Mouse (Mus musculus): Measurements from ENCODE around the gene Prkar1b. TPM values are rescaled to one million over a fixed set of nuclear protein-coding genes. Genes with fewer than 3 reads are reported as not detected.

Prkar1b gene
- polyA plus RNA-seq, 1 experiment from 2014 or later, result 93.8 TPM

DNA sequence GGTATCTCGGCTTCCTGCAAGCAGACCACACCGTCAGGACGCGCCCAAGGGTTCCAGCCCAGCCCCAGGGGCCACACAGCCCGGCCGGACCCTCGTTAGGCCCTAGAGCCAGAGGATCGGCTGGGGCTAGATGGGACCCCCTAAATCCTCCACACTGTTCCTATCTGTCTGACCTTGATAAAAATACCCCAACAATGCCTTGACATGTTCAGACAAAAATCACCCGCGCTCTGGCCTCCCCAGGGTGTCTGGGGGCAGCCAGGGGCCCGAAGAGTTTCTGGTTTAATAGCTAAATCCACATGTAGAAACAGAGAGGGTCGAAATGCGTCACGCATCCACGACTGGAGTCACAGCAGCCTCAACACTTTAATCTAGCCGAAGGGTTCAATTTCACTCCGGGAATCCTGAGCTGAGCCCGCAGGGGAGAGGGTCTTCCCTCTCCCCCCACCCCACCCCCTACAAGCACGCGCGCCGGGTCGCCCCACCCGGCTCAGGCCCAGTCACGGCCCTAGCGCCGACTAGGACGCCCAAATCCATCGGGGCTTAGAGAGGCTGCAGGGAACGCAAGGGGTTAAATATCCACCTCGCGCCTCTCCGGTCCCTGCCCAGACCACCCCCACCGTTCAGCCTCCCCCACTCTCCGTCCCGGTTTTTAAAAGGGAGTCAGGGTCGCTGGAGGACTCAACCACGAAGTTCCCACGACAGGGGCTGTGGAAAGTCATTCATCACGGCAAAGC, 156.3 kb downstream of the Prkar1b start:
- no peak overlapping the region for H3K27ac ChIP-seq (ENCODE audit: low read depth, low read length)
- peaks cover 47% of the 10 kb centered on the region for H3K27me3 ChIP-seq (replicated peaks; ENCODE audit: control insufficient read depth, insufficient read depth, low read length)
- ATAC-seq (no peak), DNase-seq (ENCODE audit: low spot score) (no peak)
- H3K4me1 ChIP-seq (ENCODE audit: control insufficient read depth, insufficient read depth, low read length), result peaks cover 47% of the 10 kb centered on the region
- peak overlapping the region; percentile 84 for H3K4me2 ChIP-seq (ENCODE audit: low read length)
- under 1% methylated on average over 39 of the region's 40 CpGs for WGBS
- peak overlapping the region; percentile 63 for H3K4me3 ChIP-seq (ENCODE audit: low read depth, low read length)
- H3K9me3 ChIP-seq (replicated peaks; ENCODE audit: control insufficient read depth, low read length), result no peaks in the 10 kb centered on the region
- no peaks in the 10 kb centered on the region for H3K36me3 ChIP-seq (ENCODE audit: control insufficient read depth, insufficient read depth, low read length)
- peak overlapping the region; percentile 77 for H3K9ac ChIP-seq (ENCODE audit: low read length)

DNA sequence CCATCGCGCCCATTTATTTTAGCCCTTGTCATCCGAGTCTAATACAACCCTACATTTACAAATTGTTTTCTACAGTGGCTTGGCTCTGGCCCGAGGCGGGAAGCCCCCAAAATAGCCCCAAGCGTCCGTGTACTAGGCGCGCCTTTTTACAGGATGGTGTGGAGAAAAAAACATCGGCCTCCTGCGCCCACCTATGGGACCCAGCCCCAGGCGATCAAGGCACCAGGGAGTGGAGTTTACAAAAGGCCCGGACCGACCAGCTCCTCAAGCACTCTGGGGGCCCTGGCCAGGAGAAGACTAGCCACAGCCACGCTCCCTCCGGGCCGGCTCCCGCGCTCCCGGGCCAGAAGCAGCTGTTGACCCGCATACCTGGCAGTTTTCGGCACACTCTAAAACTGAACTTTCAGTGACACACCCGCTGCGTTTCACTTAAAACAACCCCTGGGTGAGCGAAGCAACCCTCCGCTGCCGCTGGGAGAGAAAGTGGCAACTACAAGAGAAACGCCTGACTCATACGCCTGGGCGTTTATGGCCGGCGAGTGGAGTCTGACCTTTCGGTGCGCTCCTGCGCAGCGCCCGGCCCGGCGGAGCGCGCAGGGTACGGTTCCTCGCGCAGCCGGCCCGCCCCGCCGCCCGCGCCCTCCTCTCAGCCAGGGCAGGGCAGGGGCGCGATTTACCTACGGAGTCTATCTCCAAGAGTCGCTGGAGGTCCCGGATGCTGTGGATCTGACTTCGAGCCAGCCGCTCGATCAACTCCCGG, 157.0 kb downstream of the Prkar1b start:
- Histone ChIP-seq H3K4me3 (ENCODE audit: low read depth, low read length) (peak overlapping the region; percentile 63), H3K4me1 (ENCODE audit: control insufficient read depth, insufficient read depth, low read length) (peaks cover 48% of the 10 kb centered on the region), H3K9me3 (replicated peaks; ENCODE audit: control insufficient read depth, low read length) (no peaks in the 10 kb centered on the region), H3K4me2 (ENCODE audit: low read length) (peak overlapping the region; percentile 84), H3K27ac (ENCODE audit: low read depth, low read length) (no peak overlapping the region), H3K36me3 (ENCODE audit: control insufficient read depth, insufficient read depth, low read length) (no peaks in the 10 kb centered on the region), H3K27me3 (replicated peaks; ENCODE audit: control insufficient read depth, insufficient read depth, low read length) (peaks cover 39% of the 10 kb centered on the region), H3K9ac (ENCODE audit: low read length) (peak overlapping the region; percentile 77)
- DNase-seq (ENCODE audit: low spot score) (no peak), ATAC-seq (no peak)
- WGBS, result 3% methylated on average over 56 of the region's 59 CpGs

DNA sequence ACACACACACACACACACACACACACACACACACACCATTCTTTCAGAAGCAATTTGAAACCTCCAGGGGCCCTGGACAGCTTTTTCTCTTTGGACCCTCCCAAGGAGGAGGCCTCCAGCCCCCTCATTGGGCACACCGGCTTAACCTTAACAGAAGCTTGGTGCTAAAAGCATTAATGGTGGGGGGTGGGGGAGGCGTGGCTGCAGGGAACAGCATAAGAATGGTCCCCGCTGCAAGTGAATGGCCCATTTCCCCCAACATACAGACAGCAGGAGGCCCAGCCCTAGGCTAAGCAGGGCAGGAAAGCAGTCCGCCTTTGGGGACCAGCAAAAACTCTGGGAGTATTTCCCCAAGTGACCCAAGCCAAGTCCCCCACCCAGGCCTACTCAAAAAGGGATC, 158.1 kb downstream of the Prkar1b start:
- no peaks in the 10 kb centered on the region for H3K36me3 ChIP-seq (ENCODE audit: control insufficient read depth, insufficient read depth, low read length)
- ATAC-seq (no peak), DNase-seq (ENCODE audit: low spot score) (no peak)
- no peak overlapping the region for H3K4me3 ChIP-seq (ENCODE audit: low read depth, low read length)
- no peaks in the 10 kb centered on the region for H3K9me3 ChIP-seq (replicated peaks; ENCODE audit: control insufficient read depth, low read length)
- 25% methylated on average over 4 of the region's 4 CpGs for WGBS
- H3K9ac ChIP-seq (ENCODE audit: low read length), result no peak overlapping the region
- H3K4me1 ChIP-seq (ENCODE audit: control insufficient read depth, insufficient read depth, low read length), result peaks cover 39% of the 10 kb centered on the region
- no peak overlapping the region for H3K4me2 ChIP-seq (ENCODE audit: low read length)
- peaks cover 29% of the 10 kb centered on the region for H3K27me3 ChIP-seq (replicated peaks; ENCODE audit: control insufficient read depth, insufficient read depth, low read length)
- no peak overlapping the region for H3K27ac ChIP-seq (ENCODE audit: low read depth, low read length)

DNA sequence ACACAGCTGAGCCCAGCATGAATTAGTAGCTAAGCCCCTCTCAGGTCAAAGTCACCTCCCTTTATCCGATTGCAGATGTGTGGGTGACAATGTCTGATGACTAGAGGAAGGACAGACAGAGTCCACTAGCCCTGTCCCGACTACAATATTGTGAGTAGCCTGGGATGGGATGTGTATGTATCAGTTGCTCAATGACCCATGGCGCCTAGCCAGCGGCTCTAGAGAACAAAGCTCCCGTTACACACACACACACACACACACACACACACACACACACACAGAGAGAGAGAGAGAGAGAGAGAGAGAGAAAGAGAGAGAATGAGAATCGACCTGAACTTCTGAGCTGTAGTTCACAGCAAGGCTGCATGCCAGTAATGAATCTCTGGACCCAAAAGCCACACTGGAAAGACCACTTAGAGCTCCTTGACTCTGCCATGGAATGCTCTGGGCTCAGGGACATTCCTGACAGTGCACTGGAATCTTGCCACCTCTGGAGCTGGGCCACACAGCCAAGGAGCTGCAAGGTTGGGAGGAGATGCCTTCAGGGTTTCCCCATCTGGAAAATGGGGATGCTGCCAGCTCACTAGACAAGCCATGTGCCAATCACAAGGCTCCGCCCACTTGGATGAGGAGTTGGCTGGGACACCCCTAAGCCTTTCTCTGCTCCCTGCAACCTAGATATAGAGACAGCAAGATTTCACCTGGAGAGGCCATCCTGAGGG, 159.0 kb downstream of the Prkar1b start:
- WGBS, result 65% methylated on average over 7 of the region's 7 CpGs
- DNase-seq (ENCODE audit: low spot score), result peak; percentile 55

DNA sequence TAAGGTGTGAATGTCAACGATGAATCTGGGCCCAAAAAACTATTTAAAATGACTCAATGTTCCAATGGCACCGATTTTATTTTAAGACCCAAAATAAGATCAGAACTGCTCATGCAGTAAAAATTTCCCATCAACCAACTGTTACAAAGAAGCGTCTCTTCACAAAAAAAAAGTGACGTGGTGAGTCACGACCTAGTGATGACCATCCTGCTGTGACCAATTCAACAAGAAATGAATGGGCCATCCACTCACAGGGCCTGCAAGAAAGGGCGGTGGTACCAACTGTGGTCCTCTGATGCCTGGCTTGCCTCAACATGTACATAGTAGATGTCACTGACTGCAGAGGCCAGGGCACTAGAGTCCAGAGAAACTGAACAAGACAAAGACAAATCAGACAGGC, 160.2 kb downstream of the Prkar1b start:
- no peak for ATAC-seq
- WGBS, result 69% methylated on average over 6 of the region's 6 CpGs
- no peaks in the 10 kb centered on the region; the same call in 1 of the 2 replicates for H3K36me3 ChIP-seq (ENCODE audit: control insufficient read depth, insufficient read depth, low read length)

More for the DNA sequence above, 159.0 kb downstream of the Prkar1b start:
- Histone ChIP-seq H3K36me3 (ENCODE audit: control insufficient read depth, insufficient read depth, low read length) (no peaks in the 10 kb centered on the region), H3K27ac (ENCODE audit: low read depth, low read length) (no peak overlapping the region), H3K4me2 (ENCODE audit: low read length) (no peak overlapping the region), H3K9me3 (replicated peaks; ENCODE audit: control insufficient read depth, low read length) (no peaks in the 10 kb centered on the region), H3K4me3 (ENCODE audit: low read depth, low read length) (no peak overlapping the region), H3K4me1 (ENCODE audit: control insufficient read depth, insufficient read depth, low read length) (peaks cover 35% of the 10 kb centered on the region), H3K9ac (ENCODE audit: low read length) (no peak overlapping the region), H3K27me3 (replicated peaks; ENCODE audit: control insufficient read depth, insufficient read depth, low read length) (peaks cover 20% of the 10 kb centered on the region)
- no peak for ATAC-seq

DNA sequence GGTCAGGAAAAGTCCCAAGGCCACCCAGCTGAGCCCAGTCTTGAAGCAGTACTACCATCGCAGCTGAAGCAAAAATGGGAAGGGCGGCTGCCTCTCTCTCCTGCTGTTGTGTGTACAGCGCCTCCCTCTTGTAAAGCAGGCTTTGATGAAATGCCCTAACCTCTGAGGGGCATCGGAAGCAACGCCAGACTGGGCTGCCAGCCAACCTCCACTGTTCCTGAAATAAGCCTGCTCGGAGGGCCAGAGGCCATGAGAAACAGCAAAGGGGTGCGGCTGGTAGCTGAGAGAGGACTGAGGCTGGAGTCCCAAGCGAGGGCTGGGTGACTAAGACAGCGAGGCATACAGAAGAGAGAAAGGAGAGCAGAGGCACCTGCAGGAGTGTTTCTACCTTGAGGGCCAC, 161.0 kb downstream of the Prkar1b start:
- Histone ChIP-seq H3K9ac (ENCODE audit: low read length) (no peak overlapping the region), H3K9me3 (replicated peaks; ENCODE audit: control insufficient read depth, low read length) (no peaks in the 10 kb centered on the region), H3K4me3 (ENCODE audit: low read depth, low read length) (no peak overlapping the region), H3K27ac (ENCODE audit: low read depth, low read length) (no peak overlapping the region), H3K36me3 (ENCODE audit: control insufficient read depth, insufficient read depth, low read length) (no peaks in the 10 kb centered on the region; the same call in 1 of the 2 replicates), H3K27me3 (replicated peaks; ENCODE audit: control insufficient read depth, insufficient read depth, low read length) (peaks cover 20% of the 10 kb centered on the region), H3K4me1 (ENCODE audit: control insufficient read depth, insufficient read depth, low read length) (peaks cover 28% of the 10 kb centered on the region), H3K4me2 (ENCODE audit: low read length) (no peak overlapping the region)
- WGBS, result 15% methylated on average over 9 of the region's 9 CpGs
- DNase-seq (ENCODE audit: low spot score), result peak; percentile 74
- ATAC-seq, result no peak; the same call in 1 of the 2 replicates

More for the DNA sequence above, 160.2 kb downstream of the Prkar1b start:
- Histone ChIP-seq H3K9me3 (replicated peaks; ENCODE audit: control insufficient read depth, low read length) (no peaks in the 10 kb centered on the region), H3K27ac (ENCODE audit: low read depth, low read length) (no peak overlapping the region), H3K27me3 (replicated peaks; ENCODE audit: control insufficient read depth, insufficient read depth, low read length) (peaks cover 20% of the 10 kb centered on the region), H3K4me1 (ENCODE audit: control insufficient read depth, insufficient read depth, low read length) (peaks cover 35% of the 10 kb centered on the region), H3K9ac (ENCODE audit: low read length) (no peak overlapping the region), H3K4me3 (ENCODE audit: low read depth, low read length) (no peak overlapping the region), H3K4me2 (ENCODE audit: low read length) (no peak overlapping the region)
- DNase-seq (ENCODE audit: low spot score), result no peak

DNA sequence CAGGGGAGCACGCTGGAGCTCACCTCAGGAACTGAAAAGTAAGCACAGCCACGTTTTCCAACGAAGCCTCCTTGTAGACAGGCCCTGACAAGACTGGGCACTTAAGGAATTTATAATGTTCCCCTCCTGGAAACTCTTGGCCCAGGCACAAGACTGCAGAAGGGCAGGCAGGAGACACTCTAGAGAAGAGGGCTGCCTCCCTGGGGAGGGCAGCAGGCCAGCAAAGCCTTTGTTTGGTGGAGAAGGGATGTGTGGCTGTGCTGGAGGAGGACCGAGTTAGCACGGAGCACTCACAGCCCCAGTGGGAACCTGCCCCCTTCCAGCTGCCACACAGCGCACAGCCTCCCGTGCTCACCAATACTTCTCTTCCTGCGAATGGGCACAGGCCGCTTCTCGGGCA, 161.8 kb downstream of the Prkar1b start:
- DNase-seq (ENCODE audit: low spot score) (no peak), ATAC-seq (no peak)
- H3K4me2 ChIP-seq (ENCODE audit: low read length), result no peak overlapping the region
- H3K9me3 ChIP-seq (replicated peaks; ENCODE audit: control insufficient read depth, low read length), result no peaks in the 10 kb centered on the region
- H3K4me1 ChIP-seq (ENCODE audit: control insufficient read depth, insufficient read depth, low read length), result peaks cover 21% of the 10 kb centered on the region
- H3K4me3 ChIP-seq (ENCODE audit: low read depth, low read length), result no peak overlapping the region
- 62% methylated on average over 10 of the region's 10 CpGs for WGBS
- H3K27me3 ChIP-seq (replicated peaks; ENCODE audit: control insufficient read depth, insufficient read depth, low read length), result peaks cover 16% of the 10 kb centered on the region
- no peak overlapping the region for H3K27ac ChIP-seq (ENCODE audit: low read depth, low read length)
- no peaks in the 10 kb centered on the region; the same call in 1 of the 2 replicates for H3K36me3 ChIP-seq (ENCODE audit: control insufficient read depth, insufficient read depth, low read length)
- no peak overlapping the region for H3K9ac ChIP-seq (ENCODE audit: low read length)

DNA sequence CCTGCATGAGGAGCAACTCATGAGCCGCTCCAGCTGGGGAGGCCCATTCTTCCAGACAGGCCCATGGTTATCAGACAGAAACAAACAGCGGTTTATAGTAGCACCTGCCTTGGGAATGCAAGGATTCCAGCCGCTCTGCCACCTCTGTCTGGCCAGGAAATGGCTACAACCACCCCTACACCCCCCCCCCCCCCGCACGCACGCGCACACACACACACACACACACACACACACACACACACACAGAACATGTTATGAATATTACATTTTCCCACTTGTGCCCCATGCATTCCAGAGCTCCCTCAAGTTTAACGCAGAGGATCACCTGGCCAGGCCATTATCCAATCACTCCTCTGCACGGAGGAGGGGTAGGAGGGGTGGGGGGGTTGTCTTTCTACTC, 167.9 kb downstream of the Prkar1b start:
- DNase-seq (ENCODE audit: low spot score) (no peak), ATAC-seq (no peak)
- peaks cover 6% of the 10 kb centered on the region; the same call in 1 of the 2 replicates for H3K36me3 ChIP-seq (ENCODE audit: control insufficient read depth, insufficient read depth, low read length)
- no peak overlapping the region for H3K9ac ChIP-seq (ENCODE audit: low read length)
- WGBS, result 91% methylated on average over 5 of the region's 9 CpGs
- no peaks in the 10 kb centered on the region for H3K27me3 ChIP-seq (replicated peaks; ENCODE audit: control insufficient read depth, insufficient read depth, low read length)
- no peaks in the 10 kb centered on the region for H3K9me3 ChIP-seq (replicated peaks; ENCODE audit: control insufficient read depth, low read length)
- H3K4me2 ChIP-seq (ENCODE audit: low read length), result no peak overlapping the region
- H3K27ac ChIP-seq (ENCODE audit: low read depth, low read length), result no peak overlapping the region
- H3K4me1 ChIP-seq (ENCODE audit: control insufficient read depth, insufficient read depth, low read length), result no peaks in the 10 kb centered on the region
- H3K4me3 ChIP-seq (ENCODE audit: low read depth, low read length), result no peak overlapping the region
